ENCODE assay signal across 8 mouse cellular contexts in the genomic region with DNA sequence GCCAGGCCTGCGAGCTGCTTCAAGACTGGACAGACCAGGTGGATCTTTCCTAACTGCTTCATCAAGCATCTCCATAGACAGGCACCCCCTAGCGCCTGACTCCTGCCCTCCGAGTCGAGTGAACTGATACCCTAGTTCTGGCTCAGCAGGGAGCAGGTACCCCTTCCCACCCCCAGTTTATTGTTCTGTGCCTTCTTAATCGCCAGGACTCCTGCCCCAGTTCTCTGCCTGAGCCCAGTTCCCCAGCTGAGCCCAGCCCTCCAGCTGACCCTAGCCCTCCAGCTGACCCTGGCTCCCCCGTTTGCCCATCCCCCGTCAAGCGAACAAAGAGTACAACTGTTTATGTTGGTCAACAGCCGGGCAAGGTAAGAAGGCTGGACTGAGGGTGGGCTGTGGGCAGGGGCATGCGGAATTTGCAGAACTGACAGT. TPM values are rescaled to one million over a fixed set of nuclear protein-coding genes. Genes with fewer than 3 reads are reported as not detected.
DNase-seq lines count a peak whose midpoint lies in the region; ATAC-seq and TF ChIP-seq lines count a peak whose summit lies in the region.

No protein-coding gene starts in this region.

- H3K27me3 ChIP-seq in heart, embryonic 11.5 days (ENCODE audit: control insufficient read depth, insufficient read depth, low read length), result no peaks in the 10 kb centered on the region
- no peaks in the 10 kb centered on the region; the same call in 1 of the 2 replicates for H3K27me3 ChIP-seq in G1E (ENCODE audit: insufficient read depth, low read length)
- no peaks in the 10 kb centered on the region for H3K27me3 ChIP-seq in hindbrain, embryonic 11.5 days (ENCODE audit: control insufficient read depth, insufficient read depth, low read length)
- no peaks in the 10 kb centered on the region for H3K27me3 ChIP-seq in midbrain, embryonic 11.5 days (ENCODE audit: control insufficient read depth, insufficient read depth, low read length)
- no peaks in the 10 kb centered on the region for H3K27me3 ChIP-seq in kidney, adult 2 months (replicated peaks; ENCODE audit: control insufficient read depth, insufficient read depth, low read length)

- peak overlapping the region; percentile 88 for H3K4me2 ChIP-seq in heart, embryonic 11.5 days
- peak overlapping the region; percentile 78 for H3K4me2 ChIP-seq in hindbrain, embryonic 11.5 days (replicated peaks; ENCODE audit: low read depth, low read length)
- H3K4me2 ChIP-seq in midbrain, embryonic 11.5 days, result peak overlapping the region; percentile 82

- 26% methylated on average over 10 of the region's 10 CpGs for WGBS in heart, embryonic 11.5 days (ENCODE audit: insufficient replicate concordance)
- WGBS in hindbrain, embryonic 11.5 days, result 6% methylated on average over 10 of the region's 10 CpGs
- 14% methylated on average over 10 of the region's 10 CpGs for WGBS in midbrain, embryonic 11.5 days
- WGBS in kidney, adult 2 months, result 36% methylated on average over 10 of the region's 10 CpGs

- TF ChIP-seq POLR2A in kidney, adult 2 months (IDR thresholded peaks at IDR 0.05; ENCODE audit: low read depth, low read length), result no peak

- H3K9me3 ChIP-seq in heart, embryonic 11.5 days (replicated peaks; ENCODE audit: control insufficient read depth, low read length), result no peaks in the 10 kb centered on the region
- H3K9me3 ChIP-seq in G1E (replicated peaks), result no peaks in the 10 kb centered on the region
- no peaks in the 10 kb centered on the region for H3K9me3 ChIP-seq in hindbrain, embryonic 11.5 days (ENCODE audit: control insufficient read depth, low read length)
- H3K9me3 ChIP-seq in midbrain, embryonic 11.5 days (ENCODE audit: control insufficient read depth, low read length), result no peaks in the 10 kb centered on the region

- H3K9ac ChIP-seq in heart, embryonic 11.5 days (ENCODE audit: low read depth, low read length), result peak overlapping the region; percentile 96
- H3K9ac ChIP-seq in hindbrain, embryonic 11.5 days (ENCODE audit: low read depth, low read length), result peak overlapping the region; percentile 79; the same call in 1 of the 2 replicates
- H3K9ac ChIP-seq in midbrain, embryonic 11.5 days (ENCODE audit: low read length), result peak overlapping the region; percentile 91

- ATAC-seq in heart, embryonic 11.5 days (replicated peaks; ENCODE audit: insufficient number of reproducible peaks, low FRiP score, low TSS enrichment), result no peak
- ATAC-seq in G1E (ENCODE audit: extremely low read depth, insufficient number of reproducible peaks, low FRiP score, poor library complexity, severe bottlenecking), result no peak
- ATAC-seq in hindbrain, embryonic 11.5 days (ENCODE audit: low FRiP score), result no peak
- ATAC-seq in midbrain, embryonic 11.5 days (ENCODE audit: low FRiP score), result no peak

- TF ChIP-seq CTCF in G1E (IDR thresholded peaks at IDR 0.05; ENCODE audit: low read depth, low read length), result no peak
- no peak for TF ChIP-seq CTCF in layer of hippocampus, adult 2 months (conservative IDR thresholded peaks at IDR 0.05)
- TF ChIP-seq CTCF in kidney, adult 2 months (conservative IDR thresholded peaks at IDR 0.05; ENCODE audit: insufficient read depth, insufficient read length, low read depth, low read length), result no peak

- intact Hi-C loops in left cerebral cortex, postnatal 4 days (cut with DNase I), result no loop called here

- peaks cover 32% of the 10 kb centered on the region for H3K36me3 ChIP-seq in heart, embryonic 11.5 days (ENCODE audit: control insufficient read depth, insufficient read depth, low read length)
- H3K36me3 ChIP-seq in G1E (replicated peaks), result peaks cover 68% of the 10 kb centered on the region
- peaks cover 14% of the 10 kb centered on the region for H3K36me3 ChIP-seq in hindbrain, embryonic 11.5 days (ENCODE audit: control insufficient read depth, insufficient read depth, low read length)
- peaks cover 23% of the 10 kb centered on the region for H3K36me3 ChIP-seq in midbrain, embryonic 11.5 days (ENCODE audit: control insufficient read depth, insufficient read depth, low read length)
- H3K36me3 ChIP-seq in kidney, adult 2 months (ENCODE audit: control insufficient read depth, insufficient read depth, low read length), result no peaks in the 10 kb centered on the region

- DNase-seq in heart, adult 9 months (ENCODE audit: low spot score in 2 of 2), result no peak
- DNase-seq in G1E (ENCODE audit: low spot score), result peak; percentile 50
- peak; percentile 34 for DNase-seq in hindbrain, embryonic 11.5 days (ENCODE audit: low spot score)
- peak; percentile 90 for DNase-seq in midbrain, embryonic 11.5 days (ENCODE audit: low spot score, missing footprints)
- DNase-seq in layer of hippocampus, adult 2 months (ENCODE audit: low spot score in 2 of 2), result no peak
- DNase-seq in left cerebral cortex, postnatal 4 days, result no peak
- no peak for DNase-seq in kidney, adult 2 months

- H3K4me3 ChIP-seq in heart, embryonic 11.5 days (ENCODE audit: low read depth, low read length), result peak overlapping the region; percentile 93
- H3K4me3 ChIP-seq in G1E (ENCODE audit: low read depth, low read length), result peak overlapping the region; percentile 92
- H3K4me3 ChIP-seq in hindbrain, embryonic 11.5 days (ENCODE audit: low read depth, low read length), result peak overlapping the region; percentile 88
- H3K4me3 ChIP-seq in midbrain, embryonic 11.5 days (ENCODE audit: low read depth, low read length), result peak overlapping the region; percentile 83
- no peak overlapping the region for H3K4me3 ChIP-seq in layer of hippocampus, adult 2 months
- no peak overlapping the region for H3K4me3 ChIP-seq in kidney, adult 2 months (ENCODE audit: insufficient read depth, low read depth, low read length)

- peaks cover 28% of the 10 kb centered on the region for H3K4me1 ChIP-seq in heart, embryonic 11.5 days (ENCODE audit: control insufficient read depth, insufficient read depth, low read length)
- peaks cover 80% of the 10 kb centered on the region for H3K4me1 ChIP-seq in G1E (ENCODE audit: insufficient read depth, low read depth, low read length)
- peaks cover 14% of the 10 kb centered on the region for H3K4me1 ChIP-seq in hindbrain, embryonic 11.5 days (replicated peaks; ENCODE audit: control insufficient read depth, insufficient read depth, low read length)
- peaks cover 23% of the 10 kb centered on the region for H3K4me1 ChIP-seq in midbrain, embryonic 11.5 days (ENCODE audit: control insufficient read depth, insufficient read depth, low read length)
- H3K4me1 ChIP-seq in kidney, adult 2 months (ENCODE audit: control insufficient read depth, insufficient read depth, low read length), result peaks cover 7% of the 10 kb centered on the region; the same call in 1 of the 2 replicates

- no peak overlapping the region for H3K27ac ChIP-seq in heart, embryonic 11.5 days (ENCODE audit: low read depth, low read length)
- H3K27ac ChIP-seq in hindbrain, embryonic 11.5 days (ENCODE audit: low read depth, low read length), result no peak overlapping the region
- no peak overlapping the region for H3K27ac ChIP-seq in midbrain, embryonic 11.5 days (ENCODE audit: low read depth, low read length)
- no peak overlapping the region for H3K27ac ChIP-seq in layer of hippocampus, adult 2 months
- no peak overlapping the region for H3K27ac ChIP-seq in kidney, adult 2 months (ENCODE audit: insufficient read depth, low read depth, low read length)

RNA-seq across cellular contexts. Expression of a gene that starts 1.1 kb away (rescaled TPM):
- 29.5 and 30.4 TPM in 2 replicates for polyA plus RNA-seq in heart, embryonic 11.5 days (2014; fragmentation: Nextera tagmentation; extraction: Ambion mirVana)
- 70.8 and 71.7 TPM in 2 replicates for total RNA-seq in G1E (2014; fragmentation: Nextera tagmentation)
- total RNA-seq in G1E (2017), result 46.9 and 49.9 TPM in 2 replicates
- polyA plus RNA-seq in G1E (2012), result 375 and 441 TPM in 2 replicates
- polyA plus RNA-seq in hindbrain, embryonic 11.5 days (2014; fragmentation: Nextera tagmentation; extraction: Ambion mirVana), result 19.8 and 21.3 TPM in 2 replicates
- 25.7 and 35.8 TPM in 2 replicates for polyA plus RNA-seq in midbrain, embryonic 11.5 days (2014; fragmentation: Nextera tagmentation; extraction: Ambion mirVana)
- 1 to 10 TPM; 1.3 to 1.6 TPM for total RNA-seq in layer of hippocampus, adult 2 months (2021)
- total RNA-seq in left cerebral cortex, postnatal 4 days (2021), result 1 to 10 TPM; 5.9 to 6.9 TPM
- 7.1 and 8.6 TPM in 2 replicates for polyA plus RNA-seq in kidney, adult 2 months (2012; rRNA removed)

RNA-seq across cellular contexts. Expression of a gene that starts 7.8 kb away (rescaled TPM):
- polyA plus RNA-seq in heart, embryonic 11.5 days (2014; fragmentation: Nextera tagmentation; extraction: Ambion mirVana), result 250 and 262 TPM in 2 replicates
- total RNA-seq in G1E (2014; fragmentation: Nextera tagmentation), result 110 and 112 TPM in 2 replicates
- 100.0 and 146 TPM in 2 replicates for total RNA-seq in G1E (2017)
- polyA plus RNA-seq in G1E (2012), result 207 and 389 TPM in 2 replicates
- polyA plus RNA-seq in hindbrain, embryonic 11.5 days (2014; fragmentation: Nextera tagmentation; extraction: Ambion mirVana), result 194 and 206 TPM in 2 replicates
- 176 and 195 TPM in 2 replicates for polyA plus RNA-seq in midbrain, embryonic 11.5 days (2014; fragmentation: Nextera tagmentation; extraction: Ambion mirVana)
- 10 to 100 TPM; 60.7 to 62.3 TPM for total RNA-seq in layer of hippocampus, adult 2 months (2021)
- total RNA-seq in left cerebral cortex, postnatal 4 days (2021), result 100 to 1,000 TPM; 101 to 102 TPM
- polyA plus RNA-seq in kidney, adult 2 months (2012; rRNA removed), result 177 and 190 TPM in 2 replicates

RNA-seq across cellular contexts. Expression of a gene that starts 17.8 kb away (rescaled TPM):
- 17.4 and 19.4 TPM in 2 replicates for polyA plus RNA-seq in heart, embryonic 11.5 days (2014; fragmentation: Nextera tagmentation; extraction: Ambion mirVana)
- 77.0 and 95.3 TPM in 2 replicates for total RNA-seq in G1E (2014; fragmentation: Nextera tagmentation)
- 24.9 and 26.0 TPM in 2 replicates for total RNA-seq in G1E (2017)
- polyA plus RNA-seq in G1E (2012), result 69.6 and 79.4 TPM in 2 replicates
- 5.2 and 5.3 TPM in 2 replicates for polyA plus RNA-seq in hindbrain, embryonic 11.5 days (2014; fragmentation: Nextera tagmentation; extraction: Ambion mirVana)
- polyA plus RNA-seq in midbrain, embryonic 11.5 days (2014; fragmentation: Nextera tagmentation; extraction: Ambion mirVana), result 2.8 and 4.3 TPM in 2 replicates
- total RNA-seq in layer of hippocampus, adult 2 months (2021), result 1 to 10 TPM; 3.1 to 5.5 TPM
- total RNA-seq in left cerebral cortex, postnatal 4 days (2021), result 10 to 100 TPM; 19.9 to 20.6 TPM
- 102 and 121 TPM in 2 replicates for polyA plus RNA-seq in kidney, adult 2 months (2012; rRNA removed)

RNA-seq across cellular contexts. Expression of a gene that starts 42.4 kb away (rescaled TPM):
- 11.4 and 12.3 TPM in 2 replicates for polyA plus RNA-seq in heart, embryonic 11.5 days (2014; fragmentation: Nextera tagmentation; extraction: Ambion mirVana)
- total RNA-seq in G1E (2014; fragmentation: Nextera tagmentation), result 5.0 and 6.0 TPM in 2 replicates
- 7.6 and 7.9 TPM in 2 replicates for total RNA-seq in G1E (2017)
- polyA plus RNA-seq in G1E (2012), result 2.9 and 3.0 TPM in 2 replicates
- polyA plus RNA-seq in hindbrain, embryonic 11.5 days (2014; fragmentation: Nextera tagmentation; extraction: Ambion mirVana), result 4.7 and 6.2 TPM in 2 replicates
- 6.0 and 6.4 TPM in 2 replicates for polyA plus RNA-seq in midbrain, embryonic 11.5 days (2014; fragmentation: Nextera tagmentation; extraction: Ambion mirVana)
- 10 to 100 TPM; 11.8 to 13.9 TPM for total RNA-seq in layer of hippocampus, adult 2 months (2021)
- total RNA-seq in left cerebral cortex, postnatal 4 days (2021), result 10 to 100 TPM; 10.3 to 10.7 TPM
- polyA plus RNA-seq in kidney, adult 2 months (2012; rRNA removed), result 36.2 and 44.5 TPM in 2 replicates

RNA-seq across cellular contexts. Expression of a gene that starts 42.5 kb away (rescaled TPM):
- 49.8 and 60.0 TPM in 2 replicates for polyA plus RNA-seq in heart, embryonic 11.5 days (2014; fragmentation: Nextera tagmentation; extraction: Ambion mirVana)
- 19.5 and 31.8 TPM in 2 replicates for total RNA-seq in G1E (2014; fragmentation: Nextera tagmentation)
- 32.2 and 40.4 TPM in 2 replicates for total RNA-seq in G1E (2017)
- 0.43 and 0.75 TPM in 2 replicates for polyA plus RNA-seq in G1E (2012)
- 48.3 and 60.2 TPM in 2 replicates for polyA plus RNA-seq in hindbrain, embryonic 11.5 days (2014; fragmentation: Nextera tagmentation; extraction: Ambion mirVana)
- 43.0 and 43.7 TPM in 2 replicates for polyA plus RNA-seq in midbrain, embryonic 11.5 days (2014; fragmentation: Nextera tagmentation; extraction: Ambion mirVana)
- total RNA-seq in layer of hippocampus, adult 2 months (2021), result 10 to 100 TPM; 77.3 to 88.6 TPM
- total RNA-seq in left cerebral cortex, postnatal 4 days (2021), result 10 to 100 TPM; 63.8 to 74.6 TPM
- 258 and 302 TPM in 2 replicates for polyA plus RNA-seq in kidney, adult 2 months (2012; rRNA removed)

Comparison
In these comparisons a context has a peak if more than half of its experiments do, and no peak if none do; other contexts are left out.
1. H3K4me3 ChIP-seq: peak in heart, embryonic 11.5 days (single experiment), G1E (single experiment), hindbrain, embryonic 11.5 days (single experiment) and midbrain, embryonic 11.5 days (single experiment); none in layer of hippocampus, adult 2 months (single experiment) and kidney, adult 2 months (single experiment).
2. DNase-seq: peak in G1E (single experiment), hindbrain, embryonic 11.5 days (single experiment) and midbrain, embryonic 11.5 days (single experiment); none in heart, adult 9 months (0 of 2), layer of hippocampus, adult 2 months (0 of 2), left cerebral cortex, postnatal 4 days (single experiment) and kidney, adult 2 months (single experiment).
3. RNA of a gene that starts 1.1 kb away (polyA plus RNA-seq): 375 to 441 TPM in G1E; 25.7 to 35.8 TPM in midbrain, embryonic 11.5 days, 29.5 to 30.4 TPM in heart, embryonic 11.5 days, 19.8 to 21.3 TPM in hindbrain, embryonic 11.5 days and 7.1 to 8.6 TPM in kidney, adult 2 months; every median in the first group is over 10 times any median in the second.
4. Peak in every context shown above with its lines, with median percentiles within 50 percentile points of each other: H3K4me2 ChIP-seq and H3K9ac ChIP-seq.